Mouse (Mus musculus): Measurements from ENCODE around the gene Jak2.
A peak's percentile ranks its signal among the peaks of the same experiment; 100 is the strongest.

Jak2 gene

DNA sequence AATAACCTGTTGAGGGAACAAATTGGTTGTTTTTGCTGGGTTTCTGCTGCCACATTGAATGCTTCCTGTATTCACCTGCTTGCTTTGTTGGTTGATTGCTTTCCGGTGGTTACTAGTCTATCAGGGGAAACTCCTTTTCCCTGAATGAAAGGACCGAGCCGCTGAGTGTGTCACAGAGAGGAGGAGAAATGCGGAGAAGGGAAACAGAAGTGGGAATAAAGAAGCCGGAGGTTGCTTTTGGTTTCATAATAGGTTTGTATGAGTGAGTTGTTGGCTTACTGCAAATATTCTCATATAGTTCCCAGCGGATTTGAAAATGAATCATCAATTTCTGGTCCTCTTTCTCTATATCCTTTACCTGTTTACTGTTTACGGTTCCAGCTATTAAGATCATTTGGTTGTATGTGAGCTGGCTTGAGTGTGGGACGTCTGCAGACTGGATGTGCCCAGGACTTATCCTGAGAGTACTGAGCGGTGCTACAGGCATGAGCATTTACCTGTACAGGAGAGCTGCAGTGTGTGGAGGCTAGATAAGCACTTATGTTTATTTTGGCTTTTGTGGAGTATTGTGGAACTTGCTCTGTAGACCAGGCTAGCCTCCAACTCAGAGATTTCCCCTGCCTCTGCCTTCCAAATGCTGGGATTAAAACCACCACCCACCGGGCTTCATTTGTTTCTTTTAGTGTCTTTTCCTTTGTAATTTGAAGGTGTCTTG, 1.4 kb downstream of the Jak2 start:
- peak; percentile 21 to 40 for DNase-seq (ENCODE audit: low spot score in 2 of 2)

- DNase-seq (ENCODE audit: low spot score in 2 of 2) = peak; percentile 82 to 88
Measured at GRCm38 (mm10) chr19:29253728-29254127, 2.1 kb downstream of the Jak2 start.

- DNase-seq (ENCODE audit: low spot score in 2 of 2) = no peak
Measured at GRCm38 (mm10) chr19:29254671-29255070, 3.0 kb downstream of the Jak2 start.

DNA sequence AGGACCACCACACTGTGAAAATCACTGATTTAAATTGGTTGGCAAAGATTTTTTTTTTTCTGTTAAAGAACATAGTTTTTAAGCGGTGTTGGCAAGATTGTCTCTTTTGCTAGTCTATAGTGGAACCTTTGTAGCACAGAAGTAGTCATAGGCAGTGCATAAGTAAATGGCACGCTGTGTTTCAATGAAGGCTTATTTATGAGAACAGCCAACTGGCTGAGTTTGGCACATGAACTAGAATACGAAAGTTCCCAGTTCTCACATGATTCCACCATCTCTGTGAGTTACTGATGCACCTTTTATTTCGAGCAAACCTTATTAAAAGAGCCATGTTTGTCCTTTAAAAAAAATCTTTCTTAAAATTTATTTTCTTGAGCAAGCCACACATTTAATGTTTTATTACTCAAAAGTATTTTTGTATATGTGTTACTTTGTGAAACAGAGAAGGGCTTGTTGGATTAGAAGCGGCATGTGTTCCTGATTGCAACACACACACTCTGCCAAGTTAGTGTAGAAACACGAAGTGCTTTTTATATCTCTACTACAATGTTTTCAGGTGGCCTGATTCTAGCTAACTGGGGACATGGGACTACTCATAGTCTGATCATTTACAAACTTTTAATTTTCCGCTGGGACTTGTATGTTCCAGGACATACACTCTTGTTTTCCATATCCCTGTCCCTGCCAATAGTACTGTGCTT, 3.8 kb downstream of the Jak2 start:
- DNase-seq (ENCODE audit: low spot score in 2 of 2) = no peak

DNA sequence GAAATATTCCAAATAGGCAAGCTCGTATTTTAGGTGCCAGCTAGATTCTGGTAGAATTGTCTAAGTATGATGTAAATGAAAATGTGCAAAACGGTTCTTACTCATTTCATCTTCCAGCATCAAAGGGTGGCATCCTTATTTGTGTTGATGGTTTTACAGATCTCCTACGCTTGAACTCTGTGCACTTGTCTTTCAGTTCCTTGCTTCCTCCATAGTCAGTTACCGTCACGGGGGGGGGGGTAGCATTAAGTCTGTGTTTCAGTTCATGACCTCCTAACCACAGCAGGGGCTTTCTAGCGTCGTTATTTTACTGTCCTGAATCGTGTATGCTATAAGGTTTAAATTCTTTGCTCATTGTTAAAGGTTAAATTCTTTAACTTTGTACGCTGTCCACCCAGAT, 10.0 kb downstream of the Jak2 start:
- DNase-seq (ENCODE audit: low spot score in 2 of 2) = no peak

DNA sequence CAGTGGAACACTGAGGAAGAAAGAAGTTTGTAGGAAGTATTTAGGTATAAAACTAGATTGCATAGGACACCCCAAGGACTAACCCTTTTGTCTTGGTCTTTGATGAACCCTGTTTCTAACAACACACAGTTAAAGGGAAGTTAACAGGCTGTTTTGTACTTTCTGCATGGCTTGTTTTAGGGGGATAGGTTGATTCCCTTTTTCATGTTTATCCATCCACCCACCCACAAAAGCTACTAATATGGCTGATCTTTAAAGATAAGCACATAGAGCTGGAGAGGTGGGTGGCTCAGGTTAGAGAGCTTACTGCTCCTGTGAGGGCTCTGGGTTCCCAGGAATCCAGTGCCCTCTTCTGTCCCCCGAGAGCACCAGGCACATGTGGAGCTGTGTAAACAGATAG, 11.9 kb downstream of the Jak2 start:
- DNase-seq (ENCODE audit: low spot score in 2 of 2) = no peak

DNA sequence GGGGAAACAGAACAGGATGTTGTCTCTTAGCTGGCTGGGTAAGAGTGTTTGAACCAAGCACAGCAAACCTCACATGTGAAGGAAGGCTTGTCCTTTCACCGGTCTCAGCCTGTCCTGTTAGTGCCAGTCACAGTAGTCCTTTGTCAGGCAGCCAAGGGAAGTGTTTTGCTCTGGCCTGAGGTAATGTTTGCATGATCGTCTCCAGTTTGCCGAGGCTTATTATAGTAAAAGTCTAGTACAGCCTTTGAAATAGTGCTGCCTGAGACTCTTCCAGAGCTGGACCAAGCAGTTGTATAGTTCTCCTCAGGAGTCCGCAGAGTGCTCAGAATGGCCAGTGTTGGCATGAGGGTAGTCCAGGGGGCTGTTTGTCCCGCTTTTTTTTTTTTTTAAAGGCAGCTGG, 13.9 kb downstream of the Jak2 start:
- DNase-seq (ENCODE audit: low spot score in 2 of 2) = no peak

- no peak for DNase-seq (ENCODE audit: low spot score in 2 of 2)
Measured at GRCm38 (mm10) chr19:29267075-29267868, 15.6 kb downstream of the Jak2 start.

DNA sequence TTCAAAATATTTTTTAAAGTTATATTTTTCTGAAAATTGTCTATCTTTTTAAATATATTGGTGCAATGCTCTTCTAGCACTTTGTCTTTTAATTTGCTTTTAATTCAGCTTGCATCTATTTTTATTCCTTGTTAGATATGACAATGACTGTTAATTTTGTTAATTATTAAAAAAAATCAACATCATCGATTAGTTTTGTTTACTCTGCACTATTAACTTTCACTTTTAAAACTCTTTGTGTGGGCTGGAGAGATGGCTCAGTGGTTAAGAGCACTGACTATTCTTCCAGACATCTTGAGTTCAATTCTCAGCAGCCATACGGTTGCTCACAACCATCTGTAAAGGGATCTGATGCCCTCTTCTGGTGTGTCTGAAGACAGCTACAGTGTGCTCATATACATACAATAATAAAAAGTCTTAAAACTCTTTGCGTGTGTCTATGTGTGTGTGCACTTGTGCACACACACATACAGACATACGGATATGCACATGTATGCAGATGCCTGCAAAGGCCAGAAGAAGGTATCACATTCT, 17.2 kb downstream of the Jak2 start:
- no peak for DNase-seq (ENCODE audit: low spot score in 2 of 2)

- DNase-seq (ENCODE audit: low spot score in 2 of 2) = no peak
Measured at GRCm38 (mm10) chr19:29270226-29270625, 18.6 kb downstream of the Jak2 start.

- no peak for DNase-seq (ENCODE audit: low spot score in 2 of 2)
Measured at GRCm38 (mm10) chr19:29271147-29271578, 19.5 kb downstream of the Jak2 start.

DNA sequence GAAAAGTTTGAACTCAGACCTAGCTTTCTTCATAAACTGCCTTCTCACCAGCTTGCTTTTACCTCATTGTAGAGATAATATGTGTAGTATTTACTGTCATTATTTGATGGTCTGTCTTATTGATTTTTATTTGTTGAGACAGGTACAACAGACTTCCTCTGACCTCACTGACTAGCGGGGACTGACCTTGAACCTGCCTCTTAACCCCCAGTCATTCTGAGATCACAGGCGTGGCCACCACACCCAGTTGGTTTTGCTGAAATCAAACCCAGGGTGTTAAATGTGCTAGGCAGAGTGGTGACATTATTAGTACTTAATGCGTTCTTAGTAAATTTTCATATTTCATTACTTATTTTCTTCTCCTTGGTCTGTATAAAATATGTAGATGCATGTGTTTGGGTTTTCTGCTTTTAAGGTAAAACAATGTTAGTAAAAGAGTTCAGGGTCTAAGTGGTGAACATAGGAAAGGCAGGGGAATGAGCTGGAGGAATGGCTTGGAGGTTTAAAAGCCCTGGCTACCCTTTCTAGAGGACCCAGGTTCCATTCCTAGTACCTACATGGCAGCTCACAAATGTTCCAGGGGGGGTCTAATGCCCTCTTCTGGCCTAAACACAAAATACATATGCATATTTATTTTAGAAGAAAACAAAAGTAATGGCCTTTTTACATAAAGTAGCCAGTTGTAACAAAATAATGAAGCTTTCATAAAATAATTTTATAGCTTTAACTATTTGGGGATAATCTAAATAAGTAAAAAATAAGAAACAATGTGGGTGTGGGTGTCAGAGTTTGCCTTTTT, 20.6 kb downstream of the Jak2 start:
- no peak for DNase-seq (ENCODE audit: low spot score in 2 of 2)

DNA sequence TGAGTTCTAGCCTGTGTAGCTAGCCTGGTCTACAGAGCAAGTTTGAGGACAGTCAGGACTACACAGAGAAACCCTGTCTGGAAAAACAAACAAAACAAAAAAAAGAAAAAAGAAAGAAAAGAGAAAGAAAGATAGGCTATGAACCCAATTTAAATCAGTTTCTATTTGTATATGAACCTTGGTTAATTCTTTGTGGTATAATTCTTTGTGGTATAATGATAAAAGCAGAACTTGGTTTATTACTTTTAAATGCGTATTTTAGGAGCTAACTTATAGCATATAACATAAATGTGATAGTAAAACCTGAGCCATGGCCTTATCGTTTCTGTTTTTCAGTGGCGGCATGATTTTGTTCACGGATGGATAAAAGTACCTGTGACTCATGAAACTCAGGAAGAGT, 24.8 kb downstream of the Jak2 start:
- DNase-seq (ENCODE audit: low spot score in 2 of 2) = no peak

- no peak for DNase-seq (ENCODE audit: low spot score in 2 of 2)
Measured at GRCm38 (mm10) chr19:29278944-29279587, 27.4 kb downstream of the Jak2 start.

DNA sequence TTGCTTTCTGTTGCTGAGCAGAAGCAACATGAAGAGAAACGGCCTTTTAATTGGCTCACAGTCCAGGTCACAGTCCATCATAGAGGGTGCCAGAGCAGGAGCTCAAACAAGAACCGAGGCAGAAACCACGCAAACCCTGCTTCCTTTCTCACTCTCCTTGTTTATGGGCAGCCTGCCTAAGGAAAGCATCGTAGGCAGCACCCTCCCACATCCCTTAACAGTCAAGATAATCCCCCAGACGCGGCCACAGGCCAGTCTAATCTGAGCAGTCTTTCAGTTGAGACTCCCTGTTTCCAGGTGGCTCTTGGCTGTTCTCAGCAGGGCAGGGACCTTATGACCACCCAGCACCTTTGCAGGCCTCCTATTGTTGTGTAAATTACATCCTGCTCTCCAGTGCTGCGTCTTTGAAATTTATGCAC, 33.8 kb downstream of the Jak2 start:
- DNase-seq (ENCODE audit: low spot score in 2 of 2) = no peak

- no peak for DNase-seq (ENCODE audit: low spot score in 2 of 2)
Measured at GRCm38 (mm10) chr19:29287863-29288262, 36.2 kb downstream of the Jak2 start.

DNA sequence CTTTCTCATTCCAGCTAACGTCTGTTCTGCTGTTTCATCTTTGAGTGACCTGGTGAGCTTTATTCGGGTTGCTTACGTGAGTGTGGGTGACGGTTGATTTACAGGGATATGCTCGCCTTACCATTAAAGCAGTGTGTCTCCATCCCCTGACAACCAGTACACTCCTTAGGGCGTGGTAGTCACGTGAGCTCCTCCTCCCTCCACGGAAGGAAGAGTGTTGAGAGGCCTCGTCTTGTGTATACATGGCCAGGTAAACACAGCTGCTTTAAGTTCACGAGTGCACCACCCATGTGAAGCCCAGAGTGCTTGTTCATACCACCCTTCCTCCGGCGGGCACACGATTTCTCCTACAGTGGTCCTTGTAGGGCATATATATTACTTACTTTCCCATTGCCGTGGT, 39.9 kb downstream of the Jak2 start:
- DNase-seq (ENCODE audit: low spot score in 2 of 2) = no peak

DNA sequence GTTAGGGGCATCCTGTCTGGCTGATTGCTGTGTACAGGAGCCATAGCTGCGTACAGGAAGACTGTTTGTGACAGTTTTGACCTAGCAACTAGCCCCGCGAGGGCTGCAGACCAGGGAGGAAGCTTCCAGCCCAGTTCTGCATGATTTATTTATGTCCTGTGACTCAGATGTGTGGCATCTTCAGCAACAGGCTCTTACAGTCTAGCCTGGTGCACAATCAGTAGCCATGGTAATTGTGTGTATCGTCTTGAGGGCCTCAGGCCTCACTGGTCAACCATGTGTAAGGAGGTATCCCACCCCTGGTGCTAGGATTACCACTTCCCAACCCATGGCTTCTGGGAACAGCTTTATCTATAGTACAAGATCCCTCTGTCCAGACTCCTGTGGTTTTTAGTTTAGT, 40.9 kb downstream of the Jak2 start:
- DNase-seq (ENCODE audit: low spot score in 2 of 2) = no peak

DNA sequence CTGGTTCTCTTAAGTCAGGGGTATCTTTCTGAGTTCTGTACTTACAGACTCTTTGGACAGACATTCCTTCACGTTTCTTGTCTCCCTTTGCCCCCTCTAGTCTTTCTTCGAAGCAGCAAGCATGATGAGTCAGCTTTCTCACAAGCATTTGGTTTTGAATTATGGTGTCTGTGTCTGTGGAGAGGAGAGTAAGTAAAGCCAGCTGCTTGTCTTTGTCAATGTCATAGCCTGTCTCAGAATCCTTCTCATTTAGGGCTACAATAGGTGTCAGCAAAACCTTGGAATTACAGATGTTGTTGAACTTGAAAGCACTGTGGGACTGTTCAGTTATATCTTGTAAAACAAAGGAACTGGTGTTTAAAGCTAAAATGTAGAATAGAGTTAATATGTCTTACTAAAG, 43.1 kb downstream of the Jak2 start:
- DNase-seq (ENCODE audit: low spot score in 2 of 2) = no peak

DNA sequence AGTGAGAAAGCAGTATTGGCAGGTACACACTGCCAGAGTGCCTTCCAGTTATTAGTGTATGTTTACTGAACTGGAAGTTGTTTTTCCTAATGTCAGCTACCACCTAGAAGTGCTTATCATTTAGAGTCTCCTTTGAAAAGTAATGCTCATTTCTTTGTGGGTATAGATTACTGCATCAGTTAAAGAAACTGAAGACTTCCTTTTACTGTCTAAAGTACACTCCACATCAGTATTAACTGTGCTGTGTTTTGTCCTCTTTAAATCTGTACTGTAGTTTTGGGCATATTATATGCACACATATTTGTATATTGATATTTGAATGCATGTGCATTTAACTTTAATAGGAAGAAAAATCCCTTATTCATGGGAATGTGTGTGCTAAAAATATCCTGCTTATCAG, 44.5 kb downstream of the Jak2 start:
- no peak for DNase-seq (ENCODE audit: low spot score in 2 of 2)

GRCm38 (mm10) chr19:29297366-29297765, 45.7 kb downstream of the Jak2 start:
- DNase-seq (ENCODE audit: low spot score in 2 of 2) = no peak
